Mouse (Mus musculus): ENCODE measurements around the gene Hoxd8. TPM values are rescaled to one million over a fixed set of nuclear protein-coding genes. Genes with fewer than 3 reads are reported as not detected.
A peak's percentile ranks its signal among the peaks of the same experiment; 100 is the strongest.

Gene Hoxd8
- total RNA-seq, 2 experiments from 2014 or later: 23.9 to 35.9 TPM

- no peak for DNase-seq
These were observed 30.8 kb downstream of the Hoxd8 start for GRCm38 (mm10) chr2:74734996-74735811.

GRCm38 (mm10) chr2:74735851-74736687, 31.7 kb downstream of the Hoxd8 start:
- DNase-seq: no peak

- DNase-seq: no peak
These were observed 32.5 kb downstream of the Hoxd8 start for GRCm38 (mm10) chr2:74736688-74737577.

GRCm38 (mm10) chr2:74737578-74738070, 33.2 kb downstream of the Hoxd8 start:
- DNase-seq: no peak

- no peak for DNase-seq
These were observed 34.4 kb downstream of the Hoxd8 start for GRCm38 (mm10) chr2:74738623-74739475.

GRCm38 (mm10) chr2:74739476-74739800, 35.0 kb downstream of the Hoxd8 start:
- DNase-seq: no peak

GRCm38 (mm10) chr2:74739869-74740268, 35.5 kb downstream of the Hoxd8 start:
- no peak for DNase-seq

GRCm38 (mm10) chr2:74740311-74741091, 36.1 kb downstream of the Hoxd8 start:
- DNase-seq: peak; percentile 47 to 53

GRCm38 (mm10) chr2:74741252-74741978, 37.0 kb downstream of the Hoxd8 start:
- DNase-seq: no peak

- no peak for DNase-seq
These were observed 37.5 kb downstream of the Hoxd8 start for GRCm38 (mm10) chr2:74741979-74742277.

GRCm38 (mm10) chr2:74745540-74746297, 41.3 kb downstream of the Hoxd8 start:
- no peak for DNase-seq

- no peak for DNase-seq
These were observed 42.0 kb downstream of the Hoxd8 start for GRCm38 (mm10) chr2:74746298-74746921.

- peak in 1 of 2 experiments; percentile 43 for DNase-seq
These were observed 42.6 kb downstream of the Hoxd8 start for GRCm38 (mm10) chr2:74747006-74747405.

GRCm38 (mm10) chr2:74747661-74748141, 43.3 kb downstream of the Hoxd8 start:
- no peak for DNase-seq

- DNase-seq: no peak
These were observed 44.1 kb downstream of the Hoxd8 start for GRCm38 (mm10) chr2:74748436-74748995.

- peak; percentile 48 to 56 for DNase-seq
These were observed 45.1 kb downstream of the Hoxd8 start for GRCm38 (mm10) chr2:74749337-74750121.

GRCm38 (mm10) chr2:74750731-74751250, 46.4 kb downstream of the Hoxd8 start:
- no peak for DNase-seq
